Mouse (Mus musculus) intestine, postnatal 0 days (tissue): ENCODE data around the gene Poglut1. TPM values are rescaled to one million over a fixed set of nuclear protein-coding genes. Genes with fewer than 3 reads are reported as not detected.
A peak's percentile ranks its signal among the peaks of the same experiment; 100 is the strongest.

Source experiments
- ATAC-seq: fragments of 200-750 bp; cut with Nextera tagmentation; 2 replicates; pipeline ENCODE4 v1.8.0; 2017; ENCODE audit warnings: mild to moderate bottlenecking, moderate TSS enrichment, moderate library complexity
- H3K27ac ChIP-seq: fragments of 300-500 bp; sonication (generic); 2 replicates; pipeline ENCODE4 v1.5.1; 2014; ENCODE audit warnings: mild to moderate bottlenecking, low read depth, low read length, moderate library complexity
- H3K27me3 ChIP-seq: fragments of 300-500 bp; sonication (generic); replicated peaks from 2 replicates; pipeline ENCODE4 v1.6.1; 2014; ENCODE audit warnings: low read length, mixed read lengths; ENCODE audit not compliant: control insufficient read depth, insufficient read depth
- H3K36me3 ChIP-seq: fragments of 300-500 bp; sonication (generic); 2 replicates; pipeline ENCODE4 v1.6.1; 2014; ENCODE audit warnings: mild to moderate bottlenecking, moderate library complexity; ENCODE audit not compliant: control insufficient read depth, insufficient read depth
- H3K4me1 ChIP-seq: fragments of 300-500 bp; sonication (generic); replicated peaks from 2 replicates; pipeline ENCODE4 v1.6.1; 2014; ENCODE audit warnings: antibody characterized with exemption, low read length, mixed read lengths; ENCODE audit not compliant: control insufficient read depth, insufficient read depth
- H3K4me2 ChIP-seq: fragments of 300-500 bp; sonication (generic); replicated peaks from 2 replicates; pipeline ENCODE4 v1.6.1; 2014; ENCODE audit warnings: low read depth, mild to moderate bottlenecking, moderate library complexity
- H3K4me3 ChIP-seq: fragments of 300-500 bp; sonication (generic); 2 replicates; pipeline ENCODE4 v1.5.1; 2014; ENCODE audit warnings: low read depth, low read length
- H3K9ac ChIP-seq: fragments of 300-500 bp; sonication (generic); 2 replicates; pipeline ENCODE4 v1.6.1; 2014; ENCODE audit warnings: mild to moderate bottlenecking, low read depth, low read length
- H3K9me3 ChIP-seq: fragments of 300-500 bp; sonication (generic); 2 replicates; pipeline ENCODE4 v1.6.1; 2016; ENCODE audit warnings: mixed run types; ENCODE audit not compliant: control insufficient read depth
- CTCF ChIP-seq: sonication (generic); IDR thresholded peaks from 2 replicates; pipeline ENCODE4 v1.5.1; 2016; ENCODE audit warnings: low read depth, mild to moderate bottlenecking, control low read depth, antibody characterized with exemption, moderate library complexity
- WGBS: fragments of 180-500 bp; shearing (Covaris S2); extraction: QIAGEN DNeasy Blood & Tissue Kit; methylation state at CpG from one replicate; pipeline ENCODE4 v1.1.7; 2014; 5-methylcytosine and 5-hydroxymethylcytosine counted together
- polyA plus RNA-seq: library from polyadenylated mRNA; unstranded; fragments of >200 nt; fragmentation: Nextera tagmentation; extraction: Ambion mirVana; gene quantifications from 2 replicates; pipeline ENCODE4 v1.2.1, GENCODE M21; 2015

The Poglut1 gene
- polyA plus RNA-seq, 1 experiment from 2014 or later: 11.3 TPM

DNA sequence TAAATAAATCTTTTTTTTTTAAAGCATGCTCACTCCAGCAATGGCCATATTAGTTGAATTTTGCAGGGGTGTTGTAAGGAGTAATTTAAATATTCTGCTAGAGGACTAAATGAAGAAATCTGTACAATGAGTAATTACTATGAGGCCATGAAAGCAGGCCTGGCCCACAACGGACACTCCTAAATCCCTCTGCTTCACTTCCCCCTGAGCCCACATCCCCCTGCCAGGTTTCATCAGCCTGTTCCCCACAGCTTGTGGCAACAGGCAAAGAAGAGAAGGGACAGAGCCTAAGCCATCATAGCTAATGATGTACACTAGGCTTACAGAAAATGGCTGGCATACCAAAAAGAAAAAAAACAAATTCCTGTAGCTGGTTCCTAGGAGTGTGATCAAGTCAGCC, 2.1 kb downstream of the Poglut1 start:
- no peak for ATAC-seq
- H3K4me1 ChIP-seq: peaks cover 6% of the 10 kb centered on the region
- peaks cover 1% of the 10 kb centered on the region; the same call in 1 of the 2 replicates for H3K27me3 ChIP-seq
- 95% methylated on average over 1 of the region's 1 CpGs for WGBS
- no peaks in the 10 kb centered on the region for H3K9me3 ChIP-seq
- TF ChIP-seq CTCF: no peak
- no peak overlapping the region for H3K4me3 ChIP-seq
- no peak overlapping the region for H3K9ac ChIP-seq
- no peak overlapping the region for H3K4me2 ChIP-seq
- peaks cover 4% of the 10 kb centered on the region; the same call in 1 of the 2 replicates for H3K36me3 ChIP-seq
- H3K27ac ChIP-seq: no peak overlapping the region

DNA sequence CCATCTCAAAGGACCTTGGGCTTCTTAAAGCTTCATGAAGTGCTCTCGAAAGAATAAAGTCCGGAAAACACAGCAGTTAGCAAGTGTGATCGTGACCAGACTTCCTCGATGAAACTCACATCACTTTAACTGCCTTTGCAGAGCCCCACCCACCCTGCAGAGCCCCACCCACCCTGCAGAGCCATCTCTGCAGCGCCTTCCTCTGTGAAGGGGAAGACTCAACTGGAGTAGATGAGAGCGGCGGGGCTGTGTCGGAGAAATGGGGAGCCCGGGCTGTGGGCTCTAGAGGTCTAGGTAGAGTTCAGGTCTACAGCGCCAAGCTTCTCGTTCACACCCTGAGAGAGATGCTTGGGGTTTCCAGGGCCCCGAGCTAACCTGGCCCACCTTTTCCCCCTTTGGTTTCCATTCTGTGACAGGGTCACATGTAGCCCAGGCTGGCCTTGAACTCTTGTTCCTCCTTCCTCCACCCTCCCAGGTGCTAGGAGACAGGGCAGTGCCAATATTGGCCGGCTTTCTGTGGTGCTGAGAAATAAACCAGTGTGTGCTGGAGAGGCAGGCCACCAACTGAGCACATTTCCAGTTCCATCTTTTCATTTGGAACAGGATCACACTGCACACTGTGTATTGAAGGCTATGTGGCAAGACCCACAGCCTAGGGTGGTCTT, 11.2 kb downstream of the Poglut1 start:
- Histone ChIP-seq H3K4me1 (no peaks in the 10 kb centered on the region), H3K4me2 (no peak overlapping the region), H3K9ac (no peak overlapping the region), H3K9me3 (no peaks in the 10 kb centered on the region), H3K36me3 (peaks cover 16% of the 10 kb centered on the region), H3K27me3 (no peaks in the 10 kb centered on the region), H3K4me3 (no peak overlapping the region), H3K27ac (no peak overlapping the region)
- ATAC-seq: no peak
- no peak for TF ChIP-seq CTCF
- 81% methylated on average over 13 of the region's 13 CpGs for WGBS

- no peak overlapping the region for H3K4me2 ChIP-seq
- H3K9me3 ChIP-seq: no peaks in the 10 kb centered on the region
- no peaks in the 10 kb centered on the region for H3K4me1 ChIP-seq
- no peak overlapping the region for H3K27ac ChIP-seq
- ATAC-seq: peak; percentile 38; the same call in 1 of the 2 replicates
- peak; percentile 91 for TF ChIP-seq CTCF
- no peak overlapping the region for H3K9ac ChIP-seq
- 41% methylated on average over 8 of the region's 8 CpGs for WGBS
- H3K4me3 ChIP-seq: no peak overlapping the region
- peaks cover 21% of the 10 kb centered on the region for H3K36me3 ChIP-seq
- H3K27me3 ChIP-seq: no peaks in the 10 kb centered on the region
These were observed 13.4 kb downstream of the Poglut1 start for GRCm38 (mm10) chr16:38536544-38537146.

- no peak for TF ChIP-seq CTCF
These were observed 23.8 kb downstream of the Poglut1 start for GRCm38 (mm10) chr16:38526264-38526663.

GRCm38 (mm10) chr16:38522129-38523084, 27.7 kb downstream of the Poglut1 start, which contains the start of gene Timmdc1:
Gene Timmdc1 (minus strand): TSS chr16:38522663.
- Histone ChIP-seq H3K9me3 (no peaks in the 10 kb centered on the region), H3K36me3 (peaks cover 21% of the 10 kb centered on the region), H3K9ac (peak within 1 kb of the TSS; percentile 78), H3K4me1 (no peaks in the 10 kb centered on the region), H3K4me3 (peak within 1 kb of the TSS; percentile 76), H3K27ac (peak within 1 kb of the TSS; percentile 86), H3K4me2 (peak within 1 kb of the TSS; percentile 66), H3K27me3 (no peaks in the 10 kb centered on the region)
- TF ChIP-seq CTCF: peak; percentile 48
- peak; percentile 99 for ATAC-seq
- WGBS: under 1% methylated on average over 73 of the region's 73 CpGs

More at GRCm38 (mm10) chr16:38526264-38526663, 23.8 kb downstream of the Poglut1 start:
- no peak overlapping the region for H3K4me2 ChIP-seq
- WGBS: 85% methylated on average over 6 of the region's 6 CpGs
- no peaks in the 10 kb centered on the region for H3K27me3 ChIP-seq
- H3K36me3 ChIP-seq: peaks cover 37% of the 10 kb centered on the region
- H3K4me1 ChIP-seq: no peaks in the 10 kb centered on the region
- H3K27ac ChIP-seq: no peak overlapping the region
- H3K9ac ChIP-seq: no peak overlapping the region
- no peaks in the 10 kb centered on the region for H3K9me3 ChIP-seq
- no peak for ATAC-seq
- H3K4me3 ChIP-seq: no peak overlapping the region
